Mouse (Mus musculus): ENCODE data around the gene Scarf1.

DNA sequence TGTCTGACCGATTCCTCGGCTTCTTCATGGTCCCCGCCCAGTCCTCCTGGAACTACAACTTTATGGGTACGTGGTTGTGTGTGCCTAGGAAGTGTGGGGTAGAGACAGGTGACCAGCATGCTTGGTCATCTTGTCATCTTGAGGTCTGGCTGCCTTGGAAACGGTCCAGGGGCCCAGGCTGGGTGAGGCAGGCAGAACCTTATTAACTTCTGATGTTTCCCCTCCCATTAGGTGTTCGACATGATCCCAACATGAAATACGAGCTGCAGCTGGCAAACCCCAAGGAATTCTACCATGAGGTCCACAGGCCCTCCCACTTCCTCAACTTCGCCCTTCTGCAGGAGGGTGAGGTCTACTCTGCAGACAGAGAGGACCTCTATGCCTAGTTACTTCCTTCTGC, 4.4 kb upstream of the Scarf1 start:
- TF ChIP-seq CTCF (conservative IDR thresholded peaks at IDR 0.05; ENCODE audit: low read length): no peak
- no peak for TF ChIP-seq NANOG (IDR thresholded peaks at IDR 0.05; ENCODE audit: borderline replicate concordance, low read length)

All from E14TG2a.4 (cell line).